Mouse (Mus musculus) kidney, postnatal 4 days (tissue): ENCODE results near the gene Lexm.

Experiments
- DNase-seq, 2 experiments: peaks; one replicate each; pipeline ENCODE4 v3.0.0; 2021; ENCODE audit warnings: mixed read lengths in 2 of 2

Gene Lexm

DNA sequence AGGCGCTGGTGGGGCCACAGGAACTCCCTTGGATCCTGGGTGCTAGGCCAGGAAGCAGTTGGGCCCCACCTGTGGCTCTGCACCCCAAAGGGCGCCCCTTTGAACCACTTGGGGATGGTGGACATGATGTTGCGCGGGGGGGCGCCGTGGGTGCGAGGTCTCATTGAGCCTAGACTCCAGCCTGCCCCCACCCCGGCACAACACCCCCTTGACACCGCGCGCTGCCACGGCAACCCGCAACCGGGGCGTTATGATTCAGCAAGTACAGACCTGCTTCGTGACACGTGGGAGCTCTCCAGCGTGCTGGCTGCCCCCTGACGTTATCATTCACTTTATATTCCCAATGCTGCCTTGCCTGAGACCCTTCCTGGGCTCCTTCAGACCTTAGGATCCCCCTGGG, at the start of gene Lexm:
Gene Lexm, minus strand, starts transcription at position 186 of the 400 bp plus-strand sequence.
- DNase-seq: peak; percentile 54 to 59

DNA sequence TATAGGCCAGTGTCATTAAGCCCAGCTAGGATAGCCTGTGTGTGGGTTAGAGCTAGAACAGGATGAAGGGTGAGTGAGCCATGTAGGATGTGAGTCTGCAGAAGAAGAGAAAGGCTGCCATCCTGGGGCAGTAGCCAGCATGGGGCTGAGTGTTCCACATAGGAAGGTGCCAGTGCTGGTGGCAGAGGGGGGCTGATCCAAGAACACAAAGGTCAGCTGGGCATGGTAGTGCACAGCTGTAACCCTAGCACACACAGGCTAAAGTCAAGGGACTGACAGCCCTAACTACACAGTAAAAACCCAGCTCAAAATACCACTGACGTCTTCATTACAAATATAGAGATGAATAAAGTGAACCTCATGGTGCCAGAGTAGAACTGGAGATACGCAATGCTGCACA, 49.5 kb upstream of the Lexm start:
- DNase-seq: no peak

DNA sequence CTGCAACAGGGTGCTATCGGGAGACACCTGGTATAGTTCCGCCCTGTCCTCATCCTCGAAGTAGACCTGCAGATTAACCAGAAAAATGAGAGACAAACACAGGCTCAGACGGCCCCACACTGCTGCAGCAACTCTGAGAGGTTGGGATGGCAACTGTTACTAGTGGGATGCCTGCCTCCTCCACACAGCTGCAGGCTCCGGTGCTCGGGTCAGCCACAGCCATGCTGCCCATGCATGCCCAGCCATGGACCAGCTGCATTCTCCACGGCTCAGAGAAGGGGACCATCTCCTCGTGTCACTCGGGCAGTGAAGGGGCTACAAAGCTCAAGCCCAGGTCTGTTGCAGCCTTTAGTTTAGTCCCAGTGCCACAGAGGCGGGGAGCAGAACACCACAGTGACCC, 48.6 kb upstream of the Lexm start:
- DNase-seq: peak; percentile 47 to 61

DNA sequence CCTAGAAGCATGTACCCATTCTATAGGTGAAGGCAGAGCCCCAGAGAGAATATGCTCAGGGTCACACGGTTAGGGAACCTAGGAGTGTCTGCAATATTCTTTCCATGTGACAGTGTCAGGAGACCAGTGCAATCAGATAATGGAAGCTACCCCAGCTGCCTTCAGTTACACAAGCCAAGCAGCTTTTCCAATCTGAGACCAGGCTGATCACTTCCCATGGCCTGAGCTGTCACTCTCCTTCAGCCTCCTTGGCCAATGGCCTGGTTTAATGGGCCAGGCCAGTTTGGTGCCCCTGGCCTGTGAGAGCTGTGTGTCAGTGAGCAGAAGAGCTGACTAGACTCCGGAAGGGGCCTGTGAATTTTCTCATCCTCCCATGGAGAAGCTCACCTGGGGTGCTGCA, 48.2 kb upstream of the Lexm start:
- DNase-seq: no peak

DNA sequence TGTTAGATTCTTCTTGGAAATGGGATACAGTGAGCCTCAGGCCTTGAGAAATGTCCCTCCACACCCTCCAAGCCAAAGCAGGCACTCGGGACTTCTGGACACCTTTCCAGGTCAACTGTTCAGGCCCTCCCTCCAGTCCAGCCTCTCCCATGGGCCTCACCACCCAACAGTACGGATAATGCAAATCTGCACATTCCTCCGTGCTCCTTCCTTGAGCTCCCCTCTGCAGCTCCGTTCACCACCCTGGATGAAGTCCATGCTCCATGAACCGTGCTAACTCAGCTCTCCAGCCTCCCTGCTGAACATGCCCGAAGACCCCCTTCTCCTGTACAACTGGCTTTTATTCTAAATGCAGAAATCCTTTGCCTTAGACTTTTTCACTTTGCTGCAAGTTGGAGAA, 47.7 kb upstream of the Lexm start:
- peak; percentile 33 to 49 for DNase-seq

DNA sequence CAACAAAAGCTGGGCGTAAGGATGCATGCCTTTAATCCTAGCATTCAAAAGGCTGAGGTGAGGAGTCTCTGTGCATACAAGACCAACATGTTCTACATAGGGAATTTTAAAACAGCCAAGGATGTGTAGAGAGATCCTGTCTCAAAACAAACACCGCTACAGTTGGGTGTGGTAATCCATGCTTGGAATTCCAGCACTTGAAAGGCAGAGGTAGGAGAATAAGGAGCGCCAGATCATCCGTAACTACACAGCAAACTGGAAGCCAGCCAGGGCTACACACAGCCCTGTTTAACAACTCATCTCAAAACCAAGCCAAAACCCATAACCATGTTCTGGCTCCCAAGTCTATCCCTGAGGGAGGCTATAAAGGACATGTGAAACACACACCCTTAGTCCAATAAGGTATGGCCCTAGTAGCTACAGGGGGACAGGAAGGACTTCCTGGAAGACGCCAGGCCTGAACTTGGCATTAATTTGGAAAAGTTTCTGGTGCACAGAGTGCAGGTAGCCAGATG, 47.0 kb upstream of the Lexm start:
- no peak for DNase-seq

DNA sequence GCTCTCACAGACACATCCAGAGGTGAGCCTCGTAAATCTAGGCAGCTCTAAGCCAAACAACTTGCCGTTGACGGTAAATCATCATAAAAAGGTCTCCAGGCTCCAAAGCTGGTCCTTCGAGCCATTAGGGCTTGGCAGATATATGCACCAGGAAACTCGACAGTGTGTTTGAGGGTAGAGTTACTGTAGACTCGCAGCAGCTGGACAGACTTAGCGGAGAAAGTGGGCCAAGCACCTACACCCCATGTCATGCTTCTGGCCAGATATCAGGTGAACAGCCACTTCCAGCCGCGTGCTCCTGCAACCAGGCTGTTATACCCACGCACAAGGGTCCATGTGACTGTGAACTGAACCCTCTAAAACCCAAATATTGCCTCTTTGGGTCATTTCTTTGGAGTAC, 38.6 kb upstream of the Lexm start:
- DNase-seq: no peak

DNA sequence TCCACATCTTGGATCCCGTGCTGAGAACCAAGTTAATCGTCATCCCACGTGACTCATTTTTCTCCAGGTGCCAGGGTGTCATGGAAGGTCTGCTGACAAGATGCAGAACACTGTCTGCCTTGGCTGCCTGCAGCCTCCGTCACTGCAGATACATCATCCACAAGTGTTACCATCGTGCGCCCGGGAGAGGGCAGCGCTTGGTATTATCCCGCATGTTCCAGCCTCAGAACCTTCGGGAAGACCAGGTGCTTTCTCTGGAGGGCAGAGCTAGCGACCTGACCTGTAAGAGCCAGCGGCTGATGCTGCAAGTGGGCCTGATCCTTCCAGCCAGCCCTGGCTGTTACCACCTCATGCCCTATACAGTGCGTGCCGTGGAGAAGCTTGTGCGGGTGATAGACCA, 36.0 kb upstream of the Lexm start:
- no peak for DNase-seq

DNA sequence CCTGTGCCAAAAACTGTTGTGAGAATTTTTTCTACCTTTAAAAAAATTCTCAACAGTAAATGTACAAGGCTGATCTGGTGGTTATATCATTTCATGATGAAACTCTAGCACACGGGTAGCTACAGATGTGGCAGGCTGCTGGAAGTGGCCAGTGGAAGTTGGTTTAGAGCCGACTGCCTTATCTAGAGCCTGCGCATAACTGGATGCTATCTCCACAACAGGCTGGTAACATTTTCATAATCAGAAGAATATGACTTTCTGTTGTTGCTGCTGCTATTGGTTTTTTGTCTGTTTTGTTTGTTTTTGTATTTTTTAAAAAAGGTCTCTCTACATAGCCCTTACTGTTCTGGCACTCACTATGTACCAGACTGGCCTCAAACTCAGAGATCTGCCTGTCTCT, 35.5 kb upstream of the Lexm start:
- no peak for DNase-seq

DNA sequence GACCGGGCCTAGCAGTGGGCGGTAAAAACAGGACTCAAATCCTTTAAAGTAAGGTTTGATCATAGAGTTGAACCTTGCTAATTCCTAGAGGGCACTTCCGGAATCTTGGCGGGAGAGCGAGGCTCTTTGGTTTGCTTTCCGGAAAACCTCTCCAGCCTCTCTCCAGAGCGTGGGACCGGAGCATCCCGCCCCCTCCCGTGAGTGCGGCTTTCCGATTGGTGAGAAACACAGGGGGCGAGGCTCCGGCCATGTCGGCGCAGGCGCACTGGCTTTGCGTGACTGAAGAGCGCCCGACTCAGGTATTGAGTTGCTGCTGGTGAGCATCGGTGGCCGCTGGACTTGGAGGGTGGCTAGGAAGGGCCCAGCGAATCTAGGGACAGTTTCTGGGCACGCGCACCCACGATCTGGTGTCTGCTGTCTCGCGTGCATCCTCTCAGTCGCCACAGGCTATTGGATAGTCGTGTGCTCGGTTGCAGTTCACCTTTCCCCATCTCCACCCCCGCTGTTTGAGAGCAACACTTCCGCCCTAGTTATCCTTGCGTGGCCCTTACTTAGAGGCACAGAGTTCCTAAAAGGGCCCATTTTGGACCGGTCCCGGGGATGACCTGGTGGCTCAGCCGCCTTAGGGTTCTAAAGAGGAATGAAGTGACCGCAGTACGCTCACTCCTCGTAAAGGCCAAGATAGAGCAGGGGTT, 33.9 kb upstream of the Lexm start, which contains the start of gene Pars2:
Gene Pars2, plus strand, starts transcription at position 237 of the 695 bp plus-strand sequence.
- DNase-seq: peak; percentile 97 to 98

DNA sequence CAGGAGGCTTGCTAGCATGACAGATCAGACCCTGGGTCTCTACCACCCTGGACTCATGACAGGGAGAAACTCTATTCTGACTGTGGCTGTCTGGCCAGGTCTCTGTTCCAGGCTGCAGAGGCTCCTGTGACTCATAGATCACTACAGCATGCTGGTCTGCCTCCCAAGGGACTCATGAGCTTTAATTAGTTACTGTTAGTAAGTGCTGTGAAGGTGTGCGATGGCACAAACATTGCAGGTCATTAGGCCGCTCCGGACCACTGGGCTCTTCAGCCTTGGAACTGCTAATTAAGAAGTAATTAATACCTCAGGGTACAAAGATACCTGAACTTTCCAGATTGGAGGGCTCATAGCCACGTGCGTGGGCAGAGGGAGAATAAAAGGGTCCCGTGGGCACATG, 30.1 kb upstream of the Lexm start:
- DNase-seq: peak in 1 of 2 experiments; percentile 47

DNA sequence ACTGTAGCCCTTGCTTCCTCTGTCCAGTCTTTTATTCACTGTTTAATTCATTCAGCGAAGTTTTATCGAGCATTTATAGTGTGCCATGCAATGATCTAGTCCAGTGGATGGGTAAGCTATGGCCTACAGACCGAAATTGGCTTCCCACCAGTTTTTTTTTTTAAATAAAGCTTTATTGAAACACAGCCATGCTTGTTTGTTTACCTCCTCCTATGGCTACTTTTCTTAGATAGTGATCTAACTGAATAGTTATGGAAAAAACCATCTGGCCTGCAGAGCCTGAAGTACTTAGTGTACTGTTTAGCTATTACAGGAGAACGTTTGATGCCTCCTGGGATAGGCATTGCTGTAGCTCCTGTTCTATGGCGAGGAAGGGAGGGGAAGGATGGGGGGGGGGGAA, 28.8 kb upstream of the Lexm start:
- DNase-seq: no peak

DNA sequence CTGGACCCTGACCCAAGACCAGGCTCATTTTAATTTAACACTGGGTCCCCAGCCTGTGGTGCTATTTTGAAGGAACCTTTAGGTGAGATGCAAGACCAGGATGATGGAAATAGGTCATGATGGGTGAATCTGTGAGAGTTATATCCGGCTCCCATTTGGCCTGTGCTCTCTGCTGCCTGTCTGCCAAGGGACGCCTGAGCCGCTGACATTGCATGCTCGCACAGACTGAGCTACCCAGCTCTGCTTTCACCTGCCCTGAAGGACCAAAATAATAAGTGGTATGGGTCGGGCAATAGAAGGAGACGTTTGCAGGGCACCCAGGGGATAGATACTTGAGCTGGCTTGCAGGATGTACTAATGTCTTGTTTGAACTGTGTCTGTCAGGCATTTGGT, 27.2 kb upstream of the Lexm start:
- DNase-seq: no peak

DNA sequence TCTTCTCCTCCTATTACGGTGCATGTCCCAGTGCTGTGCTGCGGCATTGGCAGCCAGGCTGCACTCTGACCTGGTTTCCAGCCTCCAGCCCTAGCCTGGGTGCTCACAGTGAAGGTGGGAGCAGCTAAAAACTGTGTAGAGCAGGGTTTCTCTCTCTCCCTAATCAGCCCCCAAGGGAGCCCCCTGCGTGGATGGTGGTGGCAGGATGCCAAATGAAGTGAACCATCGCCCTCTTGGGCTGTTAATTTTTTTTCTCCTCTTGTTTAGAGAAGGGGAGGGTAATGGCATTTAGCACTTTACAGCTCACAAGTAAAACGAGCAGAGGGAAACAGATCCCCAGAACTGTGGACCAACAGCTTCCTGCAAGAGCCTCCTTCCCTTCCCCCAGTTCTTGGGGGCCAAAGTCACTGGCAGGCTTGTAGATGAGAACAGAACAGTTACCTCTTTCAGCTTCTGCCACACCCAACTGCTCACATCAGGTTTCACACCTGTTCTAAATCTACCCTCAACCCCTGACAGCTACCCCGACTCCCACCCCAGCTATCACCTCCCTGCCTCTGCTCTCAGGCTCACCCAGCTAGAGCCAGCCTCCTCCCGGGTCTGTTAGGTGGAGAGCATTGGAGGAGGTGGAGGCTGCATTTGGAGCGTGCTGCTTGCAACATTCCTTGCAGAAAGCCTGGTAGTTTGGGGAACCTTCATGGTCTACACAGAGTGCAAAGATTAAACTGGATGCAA, 26.6 kb upstream of the Lexm start:
- DNase-seq: peak; percentile 69 to 75

DNA sequence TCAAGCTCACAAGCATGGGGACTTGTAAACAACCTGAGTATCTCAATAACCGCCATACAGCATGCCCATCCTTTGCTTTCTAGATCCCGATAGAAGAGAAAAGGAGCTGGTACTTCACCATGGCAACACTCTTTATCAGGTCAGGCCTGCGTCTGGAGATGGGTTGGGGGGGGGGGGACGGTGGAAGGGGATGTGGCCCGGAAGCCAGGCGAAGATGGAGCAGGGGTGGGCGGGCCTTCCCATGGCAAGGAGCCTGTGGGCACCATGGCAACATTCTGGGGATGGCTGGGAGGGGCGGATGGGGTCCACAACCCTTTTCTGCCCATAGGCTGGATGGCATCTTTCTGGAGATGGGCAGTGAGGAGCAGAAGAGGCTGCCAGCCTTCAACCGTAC, 17.0 kb upstream of the Lexm start:
- DNase-seq: no peak

DNA sequence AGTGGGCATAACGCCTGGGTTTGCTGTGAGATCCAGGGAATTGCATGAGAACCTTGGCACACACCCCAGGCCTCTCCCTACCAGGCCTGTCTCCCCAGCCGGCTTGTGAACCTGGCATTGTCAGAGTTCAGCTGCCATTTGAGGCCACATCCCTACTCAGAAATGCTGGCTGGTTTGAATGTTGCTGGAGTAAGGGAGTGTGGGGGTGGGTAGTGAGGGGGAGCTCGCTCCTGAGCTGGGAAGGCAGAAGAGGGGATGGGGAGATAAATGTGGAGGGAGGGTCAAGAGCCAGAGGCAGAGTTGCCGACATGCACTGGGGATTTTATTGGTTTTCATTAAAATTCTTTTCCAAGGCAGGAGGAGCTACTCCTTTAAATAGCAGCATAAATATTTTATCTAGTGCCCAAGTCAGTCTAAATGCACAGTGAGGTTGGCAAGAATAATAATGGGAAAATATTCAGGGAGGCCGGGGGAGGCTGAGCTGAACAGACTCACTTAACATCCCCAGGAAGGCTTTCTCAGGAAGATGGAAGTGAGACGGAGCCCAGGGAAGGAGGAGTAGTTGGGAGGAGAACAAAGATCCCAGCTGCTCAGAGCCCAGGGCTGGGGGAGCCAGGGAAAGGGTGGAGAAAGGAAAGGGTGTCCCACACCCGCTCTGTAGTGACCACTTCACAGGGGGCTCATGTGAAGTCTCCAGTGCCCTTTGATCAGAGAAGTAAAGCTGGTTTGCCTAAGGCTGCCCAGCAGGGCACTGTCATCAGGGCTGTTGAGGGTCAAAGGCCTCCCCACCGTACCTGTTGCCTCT, 16.4 kb upstream of the Lexm start:
- DNase-seq: peak; percentile 48 to 72

DNA sequence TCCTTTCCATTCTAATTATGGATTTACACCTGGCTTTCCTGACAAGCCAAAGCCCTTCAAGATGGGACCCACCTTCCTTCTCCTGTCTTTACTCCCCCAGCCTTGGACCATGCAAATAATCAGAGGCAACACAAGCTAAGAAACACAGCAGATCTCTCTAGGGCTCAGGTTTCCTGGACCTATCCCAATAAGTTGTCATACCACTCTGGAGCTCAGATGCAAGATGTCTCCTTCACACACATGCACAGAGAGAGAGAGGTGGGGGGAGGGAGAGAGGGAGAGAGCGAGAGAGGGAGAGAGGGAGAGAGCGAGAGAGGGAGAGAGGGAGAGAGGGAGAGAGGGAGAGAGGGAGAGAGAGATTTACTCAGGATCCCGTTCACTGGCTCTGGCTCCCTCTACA, 15.3 kb upstream of the Lexm start:
- DNase-seq: no peak

DNA sequence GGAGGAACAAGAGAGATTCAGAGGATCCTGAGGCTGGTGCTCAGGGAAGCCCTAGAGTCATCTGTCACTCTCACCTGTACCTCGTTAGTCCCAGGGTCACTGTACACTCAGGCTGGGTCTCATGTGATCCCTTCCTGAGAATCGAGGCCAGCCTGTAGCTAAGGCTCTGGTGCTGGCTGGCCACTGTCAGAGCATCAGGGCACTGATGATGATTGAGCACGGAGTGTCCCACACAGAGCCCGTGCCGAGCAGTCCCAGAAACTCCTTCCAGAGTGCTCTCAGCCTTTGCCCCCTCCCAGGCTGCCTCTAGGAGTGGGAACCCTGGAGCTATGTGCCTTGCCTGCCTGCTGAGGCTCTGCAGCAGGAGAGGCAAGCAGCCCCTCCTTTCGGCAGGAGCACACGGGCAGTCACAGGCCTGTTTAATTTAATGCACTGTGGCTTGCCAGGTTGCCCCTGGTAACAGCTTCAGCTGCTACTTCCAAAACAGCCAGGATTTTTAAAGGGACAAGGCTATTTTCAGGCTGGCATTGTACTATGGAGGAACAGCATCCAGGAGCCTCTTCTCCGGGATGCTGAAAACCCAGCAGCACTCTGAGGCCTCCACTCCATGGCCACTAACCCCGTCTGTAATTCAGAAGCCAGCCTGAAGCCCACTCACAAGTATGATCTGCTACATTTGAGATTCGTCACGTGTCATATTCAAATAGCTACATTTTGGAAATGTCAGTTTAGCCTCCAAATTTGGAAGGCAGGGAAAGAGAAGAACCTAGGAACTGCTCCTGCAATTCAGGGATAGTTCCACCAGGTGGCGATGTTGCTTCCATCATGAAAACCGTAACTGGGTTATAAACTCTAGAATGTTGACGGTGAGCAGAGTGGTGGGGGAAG, 13.5 kb upstream of the Lexm start:
- peak; percentile 81 to 83 for DNase-seq

DNA sequence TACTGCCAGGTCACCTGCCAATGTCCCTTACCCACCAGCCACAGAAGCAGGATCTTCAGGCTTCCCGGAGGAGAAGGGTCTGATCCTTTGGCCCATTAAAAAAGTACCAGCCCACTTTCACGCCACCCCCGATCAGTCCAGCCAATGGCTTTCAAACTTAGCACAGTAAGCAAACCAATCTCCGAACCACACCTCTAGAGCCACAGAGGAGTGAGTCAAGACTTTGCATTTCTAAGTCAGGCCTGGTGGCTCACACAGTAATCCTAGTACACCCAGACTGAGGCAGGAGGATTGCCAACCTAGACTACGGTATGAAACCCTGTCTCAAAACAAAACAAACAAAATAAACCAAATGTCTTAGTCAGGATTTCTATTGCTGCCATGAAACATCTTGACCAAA, 12.3 kb upstream of the Lexm start:
- peak in 1 of 2 experiments; percentile 44 for DNase-seq

DNA sequence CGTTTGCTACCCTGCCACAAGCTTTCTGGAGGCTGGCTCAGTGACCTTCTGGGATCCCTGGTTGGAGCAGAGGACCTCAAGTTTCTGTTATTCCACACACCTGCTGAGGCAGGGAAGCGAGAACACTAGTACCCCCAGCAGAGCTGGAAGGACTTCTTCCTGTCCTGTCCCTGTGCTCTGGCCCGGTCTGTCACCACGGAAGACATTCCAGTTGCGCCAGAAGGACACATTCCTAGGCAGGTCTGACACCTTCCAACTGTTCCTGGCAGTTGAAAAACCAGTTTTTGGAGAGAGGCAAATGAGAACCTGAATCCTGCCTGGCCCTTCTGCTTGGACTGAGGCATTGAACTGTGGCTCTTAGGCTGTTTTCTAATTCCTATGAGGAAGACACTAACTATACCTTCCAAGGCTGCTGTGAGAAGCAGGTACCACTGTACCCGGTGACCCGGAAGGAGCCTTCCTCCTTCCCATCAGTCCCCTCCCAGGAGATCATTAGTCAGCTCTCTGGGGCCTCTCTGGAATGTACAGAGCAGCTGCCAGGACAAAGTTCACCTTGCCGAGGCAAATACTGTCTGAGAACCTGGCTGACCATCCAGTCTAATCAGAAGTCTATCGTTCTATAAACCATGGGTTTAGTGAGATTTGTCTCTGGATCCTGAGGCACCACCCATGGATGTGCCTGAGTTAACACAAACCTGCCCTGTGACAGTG, 11.8 kb upstream of the Lexm start:
- peak in 1 of 2 experiments; percentile 65 for DNase-seq

DNA sequence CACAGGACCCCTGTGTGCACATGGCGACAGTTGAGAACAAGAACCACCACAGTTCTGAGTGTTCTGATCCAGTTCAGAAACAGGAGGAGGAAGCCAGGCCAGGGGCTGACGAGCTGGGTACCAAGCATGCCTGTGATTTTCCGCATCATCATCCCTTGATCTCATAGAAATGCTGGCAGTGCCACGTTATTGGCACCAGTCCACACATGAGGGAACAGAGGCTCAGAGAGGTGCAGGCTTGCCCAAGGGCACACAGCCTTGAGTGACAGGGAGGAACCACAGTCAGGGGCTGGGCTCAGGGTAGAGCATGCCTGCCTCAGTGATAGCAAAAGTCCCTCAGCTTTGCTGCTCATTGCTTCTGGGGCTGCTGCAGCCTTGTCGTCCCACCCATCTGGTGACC, 10.8 kb upstream of the Lexm start:
- no peak for DNase-seq

DNA sequence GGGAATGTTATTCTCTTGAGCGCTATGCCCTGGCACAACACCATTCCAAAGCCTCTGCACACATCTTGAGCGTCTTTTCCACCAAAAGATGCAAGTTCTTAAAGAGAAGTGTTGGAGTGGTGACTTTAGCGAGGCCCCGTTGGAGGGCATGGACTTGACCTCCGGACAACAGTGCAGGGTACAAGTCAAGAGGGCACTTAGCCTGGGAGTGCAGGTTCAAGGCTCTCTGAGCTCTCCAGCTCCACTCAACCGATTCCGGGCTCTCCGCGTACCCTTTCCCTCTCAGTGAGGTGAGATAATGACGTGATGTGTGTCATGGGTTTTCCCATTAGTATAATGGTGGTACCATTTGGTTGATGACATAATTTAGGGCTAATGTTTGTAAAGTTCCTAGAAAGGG, 7.2 kb upstream of the Lexm start:
- no peak for DNase-seq
